Mouse (Mus musculus): ENCODE measurements around the gene Cxcr5.

Gene Cxcr5

GRCm38 (mm10) chr9:44587262-44588160, 25.8 kb upstream of the Cxcr5 start:
- DNase-seq (ENCODE audit: low read depth): peak; percentile 50

- no peak for DNase-seq (ENCODE audit: low read depth)
These were observed 25.1 kb upstream of the Cxcr5 start for GRCm38 (mm10) chr9:44586640-44587261.

GRCm38 (mm10) chr9:44582390-44582789, 20.7 kb upstream of the Cxcr5 start:
- DNase-seq (ENCODE audit: low read depth): no peak

- no peak for DNase-seq (ENCODE audit: low read depth)
These were observed 19.7 kb upstream of the Cxcr5 start for GRCm38 (mm10) chr9:44581423-44581822.

GRCm38 (mm10) chr9:44580085-44580484, 18.4 kb upstream of the Cxcr5 start:
- DNase-seq (ENCODE audit: low read depth): no peak

GRCm38 (mm10) chr9:44579392-44579791, 17.7 kb upstream of the Cxcr5 start:
- peak; percentile 71 for DNase-seq (ENCODE audit: low read depth)

- DNase-seq (ENCODE audit: low read depth): peak; percentile 18
These were observed 14.4 kb upstream of the Cxcr5 start for GRCm38 (mm10) chr9:44576046-44576445.

GRCm38 (mm10) chr9:44575095-44575494, 13.4 kb upstream of the Cxcr5 start:
- DNase-seq (ENCODE audit: low read depth): no peak

GRCm38 (mm10) chr9:44573306-44573705, 11.6 kb upstream of the Cxcr5 start:
- DNase-seq (ENCODE audit: low read depth): no peak

- no peak for DNase-seq (ENCODE audit: low read depth)
These were observed 9.3 kb upstream of the Cxcr5 start for GRCm38 (mm10) chr9:44570939-44571382.

- no peak for DNase-seq (ENCODE audit: low read depth)
These were observed 6.4 kb upstream of the Cxcr5 start for GRCm38 (mm10) chr9:44568083-44568455.

GRCm38 (mm10) chr9:44567338-44568082, 5.8 kb upstream of the Cxcr5 start:
- DNase-seq (ENCODE audit: low read depth): peak; percentile 93

GRCm38 (mm10) chr9:44565367-44565766, 3.7 kb upstream of the Cxcr5 start:
- DNase-seq (ENCODE audit: low read depth): peak; percentile 83

- DNase-seq (ENCODE audit: low read depth): no peak
These were observed 1.3 kb upstream of the Cxcr5 start for GRCm38 (mm10) chr9:44562936-44563335.

GRCm38 (mm10) chr9:44552161-44552560, 9.5 kb downstream of the Cxcr5 start:
- no peak for DNase-seq (ENCODE audit: low read depth)

GRCm38 (mm10) chr9:44551138-44551537, 10.5 kb downstream of the Cxcr5 start:
- peak; percentile 64 for DNase-seq (ENCODE audit: low read depth)

- peak; percentile 82 for DNase-seq (ENCODE audit: low read depth)
These were observed 13.1 kb downstream of the Cxcr5 start for GRCm38 (mm10) chr9:44548412-44549152.

GRCm38 (mm10) chr9:44544986-44545385, 16.7 kb downstream of the Cxcr5 start:
- DNase-seq (ENCODE audit: low read depth): no peak

- no peak for DNase-seq (ENCODE audit: low read depth)
These were observed 19.3 kb downstream of the Cxcr5 start for GRCm38 (mm10) chr9:44542364-44542763.

- peak; percentile 57 for DNase-seq (ENCODE audit: low read depth)
These were observed 21.0 kb downstream of the Cxcr5 start for GRCm38 (mm10) chr9:44540676-44541075.

GRCm38 (mm10) chr9:44539816-44540421, 21.8 kb downstream of the Cxcr5 start:
- DNase-seq (ENCODE audit: low read depth): no peak
